Mouse (Mus musculus) cerebellum, adult 2 months (tissue): ENCODE data around the gene 2310011J03Rik. TPM values are rescaled to one million over a fixed set of nuclear protein-coding genes. Genes with fewer than 3 reads are reported as not detected.

ENCODE experiments used
- DNase-seq, 2 experiments: peaks; one replicate each; pipeline ENCODE4 v3.0.0; 2021
- H3K27ac ChIP-seq: fragments of 200-500 bp; 2 replicates; pipeline ENCODE4 v1.5.1; 2012; ENCODE audit warnings: low read length, control low read depth, inconsistent platforms; ENCODE audit not compliant: insufficient read depth
- H3K27me3 ChIP-seq: fragments of 200-500 bp; 2 replicates; pipeline ENCODE4 v1.6.1; 2012; ENCODE audit warnings: inconsistent platforms, mild to moderate bottlenecking, low read length, moderate library complexity; ENCODE audit not compliant: control insufficient read depth, insufficient read depth
- H3K4me1 ChIP-seq: fragments of 200-500 bp; 2 replicates; pipeline ENCODE4 v1.6.1; 2011; ENCODE audit warnings: low read length; ENCODE audit not compliant: control insufficient read depth, insufficient read depth
- H3K4me3 ChIP-seq: fragments of 200-500 bp; replicated peaks from 2 replicates; pipeline ENCODE3; 2011; ENCODE audit warnings: mild to moderate bottlenecking, low read depth, low read length, control low read depth; ENCODE audit not compliant: insufficient read depth
- CTCF ChIP-seq: fragments of 200-500 bp; IDR thresholded peaks from 2 replicates; pipeline ENCODE4 v1.5.1; 2011; ENCODE audit warnings: low read depth, mild to moderate bottlenecking, control low read depth, low read length, moderate library complexity, borderline replicate concordance; ENCODE audit not compliant: insufficient read depth
- POLR2A ChIP-seq: fragments of 200-500 bp; IDR thresholded peaks from 2 replicates; pipeline ENCODE4 v1.6.1; 2011; ENCODE audit warnings: low read length, control low read depth, borderline replicate concordance; ENCODE audit not compliant: insufficient read depth
- WGBS: fragments of 180-500 bp; shearing (Covaris S2); methylation state at CpG from one replicate; pipeline ENCODE4 v1.1.7; 2018; 5-methylcytosine and 5-hydroxymethylcytosine counted together
- polyA plus RNA-seq: library from polyadenylated mRNA; depleted of rRNA; stranded (reverse); fragments of >200 nt; gene quantifications from 2 replicates; pipeline ENCODE4 v1.2.3, GENCODE M21; 2012

The 2310011J03Rik gene
- polyA plus RNA-seq, 1 experiment: 51.1 TPM

DNA sequence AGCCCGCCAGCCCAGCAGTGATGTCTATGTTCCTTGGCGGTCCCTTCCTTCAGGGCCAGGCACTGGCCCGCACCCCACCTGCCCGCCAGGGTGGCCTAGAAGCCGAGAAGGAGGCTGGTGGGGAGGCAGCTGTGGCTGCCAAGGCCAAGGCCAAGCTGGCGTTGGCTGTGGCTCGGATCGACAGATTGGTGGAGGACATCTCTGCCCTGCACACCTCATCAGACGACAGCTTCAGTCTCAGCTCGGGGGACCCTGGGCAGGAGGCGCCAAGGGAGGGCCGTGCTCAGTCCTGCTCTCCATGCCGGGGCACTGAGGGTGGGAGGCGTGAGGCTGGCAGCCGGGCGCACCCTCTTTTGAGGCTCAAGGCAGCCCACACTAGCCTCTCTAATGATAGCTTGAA is 8.8 kb downstream of the 2310011J03Rik start:
- 24% methylated on average over 16 of the region's 16 CpGs for WGBS
- Histone ChIP-seq H3K27ac (no peak overlapping the region; the same call in 1 of the 2 replicates), H3K4me3 (no peak overlapping the region), H3K4me1 (peaks cover 43% of the 10 kb centered on the region), H3K27me3 (no peaks in the 10 kb centered on the region)
- TF ChIP-seq CTCF: no peak
- TF ChIP-seq POLR2A: no peak
- peak in 1 of 2 experiments; percentile 53 for DNase-seq

DNA sequence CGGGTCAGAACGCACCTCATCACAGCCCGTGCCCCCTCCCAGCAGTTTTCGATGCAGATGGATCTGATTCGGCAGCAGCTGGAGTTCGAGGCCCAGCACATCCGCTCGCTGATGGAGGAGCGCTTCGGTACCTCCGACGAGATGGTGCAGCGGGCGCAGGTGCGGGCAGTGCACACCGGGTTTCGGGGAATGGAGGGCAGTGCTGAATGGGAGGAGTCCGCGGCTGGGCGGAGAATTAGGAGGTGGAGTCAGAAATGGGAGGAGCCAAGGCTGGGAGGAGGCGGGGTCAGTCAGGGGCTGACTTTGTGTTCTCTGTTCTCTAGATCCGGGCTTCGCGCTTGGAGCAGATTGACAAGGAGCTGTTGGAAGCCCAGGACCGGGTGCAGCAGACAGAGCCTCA is 15.5 kb downstream of the 2310011J03Rik start:
- no peak overlapping the region for H3K4me3 ChIP-seq
- no peaks in the 10 kb centered on the region for H3K27me3 ChIP-seq
- DNase-seq: no peak
- WGBS: 52% methylated on average over 25 of the region's 25 CpGs
- H3K27ac ChIP-seq: no peak overlapping the region
- TF ChIP-seq POLR2A (no peak), CTCF (no peak)
- H3K4me1 ChIP-seq: peaks cover 22% of the 10 kb centered on the region

DNA sequence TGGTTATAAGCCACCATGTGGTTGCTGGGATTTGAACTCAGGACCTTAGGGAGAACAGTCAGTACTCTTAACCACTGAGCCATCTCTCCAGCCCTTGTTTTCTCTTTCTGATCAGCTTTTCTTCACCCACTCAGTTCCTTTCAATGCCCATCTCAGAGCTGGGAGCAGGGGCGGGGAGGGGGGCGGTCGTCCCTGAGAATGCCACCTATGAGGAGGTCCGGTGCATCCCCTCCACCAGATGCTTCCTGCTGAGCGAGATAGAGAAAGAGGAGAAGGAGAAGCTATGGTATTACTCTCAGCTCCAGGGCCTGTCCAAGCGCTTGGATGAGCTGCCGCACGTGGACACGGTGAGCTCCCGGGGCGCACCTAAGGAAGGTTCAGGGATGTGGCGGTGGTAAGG is 15.9 kb downstream of the 2310011J03Rik start:
- Histone ChIP-seq H3K4me3 (no peak overlapping the region), H3K27ac (no peak overlapping the region), H3K4me1 (peaks cover 22% of the 10 kb centered on the region), H3K27me3 (no peaks in the 10 kb centered on the region)
- no peak for DNase-seq
- TF ChIP-seq CTCF (no peak), POLR2A (no peak)
- 72% methylated on average over 12 of the region's 12 CpGs for WGBS

- peak; percentile 59 to 74 for DNase-seq
- H3K4me1 ChIP-seq: peaks cover 32% of the 10 kb centered on the region
- no peaks in the 10 kb centered on the region for H3K27me3 ChIP-seq
- H3K4me3 ChIP-seq: no peak overlapping the region
- H3K27ac ChIP-seq: 0 out of 2 replicates have a peak overlapping the region, but pooled peaks have one; percentile 60
- TF ChIP-seq CTCF (no peak), POLR2A (no peak)
- 14% methylated on average over 9 of the region's 9 CpGs for WGBS
These were observed 17.9 kb downstream of the 2310011J03Rik start for GRCm38 (mm10) chr10:80302471-80302881.

DNA sequence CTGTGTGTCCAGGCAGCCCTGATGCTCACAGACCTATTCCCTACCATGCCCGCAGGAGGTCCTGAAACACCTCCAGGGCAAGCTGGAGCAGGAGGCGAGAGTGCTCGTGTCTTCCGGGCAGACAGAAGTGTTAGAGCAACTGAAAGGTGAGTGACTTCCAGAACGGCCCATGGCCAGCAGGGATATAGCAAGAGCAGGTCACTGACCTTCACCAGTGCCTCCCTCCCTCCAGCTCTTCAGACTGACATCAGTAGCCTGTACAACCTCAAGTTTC is 18.3 kb downstream of the 2310011J03Rik start:
- no peaks in the 10 kb centered on the region for H3K27me3 ChIP-seq
- 5% methylated on average over 5 of the region's 5 CpGs for WGBS
- no peak for TF ChIP-seq POLR2A
- no peak for TF ChIP-seq CTCF
- peak; percentile 49 to 62 for DNase-seq
- H3K27ac ChIP-seq: peak overlapping the region; percentile 60
- H3K4me3 ChIP-seq: peak overlapping the region; percentile 18
- peaks cover 36% of the 10 kb centered on the region for H3K4me1 ChIP-seq

DNA sequence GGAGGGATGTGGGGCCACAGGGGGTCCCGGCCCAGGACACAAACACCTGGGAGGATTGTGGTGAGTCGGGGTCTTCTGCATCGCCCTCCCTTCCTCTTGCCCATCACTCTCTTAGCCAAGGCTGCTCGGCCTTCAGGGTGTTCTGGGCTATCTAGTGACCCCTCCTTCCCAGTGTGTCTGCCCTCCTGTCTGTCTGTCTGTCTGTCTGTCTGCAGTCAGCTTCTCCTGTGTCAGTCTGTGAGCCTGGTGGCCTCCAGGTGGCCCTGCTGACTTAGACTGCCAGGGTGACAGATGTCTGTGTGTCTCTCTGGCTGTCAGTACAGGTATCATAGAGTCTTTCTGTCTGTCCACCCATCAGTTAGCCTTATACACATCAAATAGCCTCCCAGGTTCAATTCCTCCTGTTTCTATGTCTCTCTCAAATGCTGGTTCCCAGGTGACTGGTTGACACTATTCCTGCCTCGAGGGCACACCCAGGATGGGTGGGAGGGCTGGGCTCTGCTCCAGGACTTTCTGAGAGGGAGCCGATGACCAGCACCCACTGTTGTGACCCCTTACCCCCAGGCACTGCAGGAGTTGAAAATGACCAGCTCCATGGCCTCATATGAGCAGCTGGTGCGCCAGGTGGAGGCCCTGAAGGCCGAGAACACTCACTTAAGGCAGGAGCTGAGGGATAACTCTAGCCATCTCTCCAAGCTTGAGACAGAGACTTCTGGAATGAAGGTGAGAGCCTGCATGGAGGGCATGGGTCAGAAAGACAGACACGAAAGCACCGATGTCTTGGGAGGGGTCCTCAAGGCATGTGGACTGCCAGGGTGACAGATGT is 18.9 kb downstream of the 2310011J03Rik start:
- peak overlapping the region; percentile 60 for H3K27ac ChIP-seq
- 19% methylated on average over 10 of the region's 10 CpGs for WGBS
- no peaks in the 10 kb centered on the region for H3K27me3 ChIP-seq
- DNase-seq: no peak
- TF ChIP-seq POLR2A: no peak
- no peak for TF ChIP-seq CTCF
- peak overlapping the region; percentile 97 for H3K4me3 ChIP-seq
- H3K4me1 ChIP-seq: peaks cover 41% of the 10 kb centered on the region

DNA sequence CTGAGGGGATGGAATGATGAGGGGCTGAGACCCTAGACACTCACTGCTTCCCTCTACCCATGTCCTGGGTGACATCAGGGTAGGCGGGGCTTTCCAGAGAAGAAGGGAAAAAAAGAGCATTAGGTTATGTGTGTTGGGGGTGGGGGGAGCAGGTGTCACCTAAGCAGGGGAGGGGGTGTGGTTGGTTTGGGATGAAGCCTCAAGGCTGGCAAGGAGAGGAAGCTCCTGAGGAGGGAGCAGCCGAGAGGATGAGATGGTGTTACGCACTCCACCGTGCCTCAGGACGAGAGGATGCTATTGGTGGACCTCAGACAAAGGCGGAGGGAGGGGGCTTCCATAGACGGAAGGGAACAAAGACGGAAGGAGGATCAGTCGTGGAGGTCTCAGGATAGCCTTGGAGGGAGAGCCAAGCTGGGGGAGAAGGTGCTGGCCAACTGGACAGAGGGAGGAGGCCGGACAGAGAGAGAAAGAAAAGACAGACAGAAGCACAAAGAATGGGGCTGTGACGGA is 19.6 kb downstream of the 2310011J03Rik start:
- TF ChIP-seq POLR2A (0 out of 2 replicates have a peak, but pooled peaks have one; percentile 6), CTCF (no peak)
- Histone ChIP-seq H3K27ac (peak overlapping the region; percentile 24), H3K4me3 (peak overlapping the region; percentile 97), H3K27me3 (no peaks in the 10 kb centered on the region), H3K4me1 (peaks cover 41% of the 10 kb centered on the region)
- WGBS: 6% methylated on average over 11 of the region's 11 CpGs
- DNase-seq: no peak

- TF ChIP-seq POLR2A (0 out of 2 replicates have a peak, but pooled peaks have one; percentile 13), CTCF (no peak)
- peak overlapping the region; percentile 97 for H3K4me3 ChIP-seq
These were observed 20.5 kb downstream of the 2310011J03Rik start for GRCm38 (mm10) chr10:80299824-80300223.

More at GRCm38 (mm10) chr10:80299824-80300223, 20.5 kb downstream of the 2310011J03Rik start:
- Histone ChIP-seq H3K4me1 (peaks cover 43% of the 10 kb centered on the region), H3K27me3 (no peaks in the 10 kb centered on the region), H3K27ac (peak overlapping the region; percentile 93)
- DNase-seq: no peak
- WGBS: 5% methylated on average over 10 of the region's 10 CpGs
